Mouse (Mus musculus): ENCODE results near the gene Fam161a.

Gene Fam161a

DNA sequence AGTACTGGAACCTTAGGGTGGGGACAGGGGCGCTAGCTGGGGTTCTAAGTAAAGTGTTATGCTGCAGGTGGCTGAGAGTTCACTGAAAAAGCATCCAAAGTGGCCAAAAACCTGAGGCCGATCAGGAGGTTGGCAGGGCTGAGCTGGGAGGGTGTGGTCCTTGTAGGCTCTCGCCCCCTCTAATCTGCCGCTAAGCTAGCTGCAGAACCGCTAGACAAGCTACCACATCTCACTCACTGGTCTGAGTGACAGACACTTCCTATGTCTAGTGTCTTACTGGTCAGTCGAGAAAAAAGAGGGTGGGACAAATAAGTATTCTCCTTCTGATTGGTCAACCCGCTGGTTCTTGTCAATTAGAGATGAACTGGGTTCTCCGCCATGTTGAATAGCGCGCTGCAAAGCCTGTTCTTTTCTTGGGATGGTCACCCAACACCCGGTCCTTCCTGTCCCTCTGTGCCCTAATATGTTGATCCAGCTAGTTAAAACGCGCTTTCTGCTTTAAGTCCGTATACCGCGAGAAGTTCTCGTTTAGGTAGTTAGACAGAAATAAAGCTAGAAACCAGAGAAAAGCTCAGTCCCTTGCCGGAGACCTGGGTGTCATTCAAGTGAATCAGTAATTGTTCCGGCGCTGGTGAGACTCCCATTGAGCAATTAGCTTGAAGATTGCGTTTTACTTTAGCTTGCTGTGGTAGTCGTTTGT lies at the start of gene Fam161a:
Gene Fam161a (plus strand): TSS at position 51 of the 700 bp plus-strand sequence.
- DNase-seq (ENCODE audit: low spot score): peak; percentile 92

DNA sequence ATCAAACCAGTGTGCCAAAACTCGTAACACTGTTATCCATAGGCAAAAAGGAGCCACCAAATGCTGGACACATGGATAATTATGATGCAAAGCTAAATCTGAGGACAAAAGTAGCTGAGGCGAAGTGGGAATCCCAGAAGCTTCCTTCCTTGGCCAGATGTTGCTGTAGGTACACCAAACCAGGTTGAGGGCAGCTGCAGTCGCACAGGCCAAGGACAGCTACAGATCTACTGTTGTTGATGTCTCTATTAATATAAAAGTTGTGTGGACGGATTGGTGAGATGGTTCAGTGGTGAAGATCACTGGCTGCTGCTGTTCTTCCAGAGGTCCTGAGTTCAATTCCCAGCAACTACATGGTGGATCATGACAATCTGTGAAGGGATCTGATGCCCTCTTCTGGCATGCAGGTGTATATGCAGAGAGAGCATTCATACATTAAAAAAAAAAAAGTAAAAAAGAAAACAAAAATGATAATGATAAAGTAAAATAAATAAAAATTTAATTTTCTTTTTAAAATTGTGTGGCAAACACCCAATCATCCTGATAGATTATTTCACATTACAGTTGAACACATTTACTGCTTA lies 49.4 kb upstream of the Fam161a start:
- DNase-seq (ENCODE audit: low spot score): no peak

DNA sequence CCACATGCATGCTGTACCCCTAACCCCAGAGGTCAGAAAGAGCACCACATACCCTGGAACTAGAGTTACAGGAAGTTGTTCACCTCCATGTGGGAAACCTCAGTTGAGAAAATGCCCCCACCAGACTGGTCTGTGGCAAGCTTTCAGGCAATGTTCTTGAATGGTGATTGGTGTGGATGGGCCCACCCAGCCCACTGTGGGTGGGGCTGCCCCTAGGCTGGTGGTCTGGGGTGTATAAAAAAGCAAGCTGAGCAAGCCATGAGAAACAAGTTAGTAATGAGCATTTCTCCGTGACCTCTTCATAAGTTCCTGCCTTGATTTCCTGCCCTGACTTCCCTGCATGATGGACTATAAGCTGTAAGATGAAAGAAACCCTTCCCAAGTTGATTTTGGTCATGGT lies 45.2 kb upstream of the Fam161a start:
- DNase-seq (ENCODE audit: low spot score): no peak

DNA sequence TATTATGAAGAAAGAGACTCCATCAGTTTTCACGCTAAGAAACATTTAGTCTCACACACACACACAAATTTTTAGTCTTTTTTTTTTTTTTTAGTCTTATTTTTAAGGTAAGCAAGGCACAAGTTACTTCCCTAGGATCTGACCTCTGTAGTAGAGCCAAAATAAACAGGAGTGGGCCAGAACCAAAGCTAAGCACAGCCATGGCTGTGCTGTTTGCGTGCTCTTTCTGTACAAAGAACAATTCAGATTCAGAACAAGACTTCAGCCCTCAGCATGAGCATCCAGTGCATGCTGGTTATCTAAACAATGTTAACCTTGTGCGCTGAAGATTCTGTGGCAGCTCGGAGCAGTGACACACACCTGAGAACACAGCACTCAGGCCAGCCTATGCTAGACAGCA lies 42.9 kb upstream of the Fam161a start:
- DNase-seq (ENCODE audit: low spot score): no peak

DNA sequence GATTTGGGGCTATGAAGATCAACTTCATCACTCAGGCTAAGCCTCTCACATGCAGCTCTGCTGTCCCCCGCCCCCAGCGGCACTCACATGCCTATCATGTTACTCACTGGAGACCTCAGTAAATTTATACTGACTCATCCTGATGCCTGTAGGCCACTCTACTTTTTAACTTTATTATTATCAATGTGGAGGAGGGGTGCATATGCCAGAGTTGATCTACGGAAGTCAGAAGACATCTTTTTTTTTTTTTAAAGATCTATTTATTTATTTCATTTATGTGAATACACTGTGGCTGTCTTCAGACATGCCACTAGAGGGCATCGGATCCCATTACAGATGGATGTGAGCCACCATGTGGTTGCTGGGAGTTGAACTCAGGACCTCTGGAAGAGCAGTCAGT lies 41.8 kb upstream of the Fam161a start:
- DNase-seq (ENCODE audit: low spot score): no peak

DNA sequence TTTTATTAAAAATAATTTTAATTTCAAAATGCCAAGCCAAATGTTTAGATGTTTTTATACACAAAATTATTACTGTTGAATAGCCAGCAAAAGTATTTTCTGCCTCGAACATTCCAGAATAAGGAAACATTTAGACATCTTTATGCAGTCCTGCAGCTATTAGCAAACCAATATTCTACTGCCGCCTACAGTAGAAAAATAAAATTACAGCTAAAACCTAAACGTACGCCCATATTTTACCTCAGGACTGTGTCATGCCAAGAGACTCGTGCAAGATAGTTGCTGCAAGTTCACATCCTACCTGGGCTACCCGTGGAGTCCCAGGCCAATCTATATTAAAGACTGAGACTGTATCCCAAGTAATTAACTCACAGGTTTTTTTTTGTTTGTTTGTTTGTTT lies 37.8 kb upstream of the Fam161a start:
- DNase-seq (ENCODE audit: low spot score): no peak

DNA sequence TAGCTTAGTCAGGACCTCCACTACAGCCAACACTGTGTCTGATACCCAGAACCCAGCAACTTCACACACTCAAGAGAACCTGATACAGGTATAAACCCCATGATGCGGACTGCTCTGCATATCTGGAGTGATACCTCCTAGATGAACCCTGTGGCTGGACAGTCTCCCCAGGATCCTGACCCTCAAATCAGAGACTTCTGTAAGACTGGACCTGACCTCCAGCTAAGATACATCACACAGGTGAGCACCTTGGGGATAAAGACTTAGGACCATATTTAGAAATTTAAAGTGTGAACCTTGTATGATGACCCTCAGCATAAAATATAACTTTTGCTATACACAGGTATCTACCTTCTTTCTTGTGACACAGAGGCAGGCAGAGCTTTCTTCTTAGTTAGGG lies 36.8 kb upstream of the Fam161a start:
- no peak for DNase-seq (ENCODE audit: low spot score)

DNA sequence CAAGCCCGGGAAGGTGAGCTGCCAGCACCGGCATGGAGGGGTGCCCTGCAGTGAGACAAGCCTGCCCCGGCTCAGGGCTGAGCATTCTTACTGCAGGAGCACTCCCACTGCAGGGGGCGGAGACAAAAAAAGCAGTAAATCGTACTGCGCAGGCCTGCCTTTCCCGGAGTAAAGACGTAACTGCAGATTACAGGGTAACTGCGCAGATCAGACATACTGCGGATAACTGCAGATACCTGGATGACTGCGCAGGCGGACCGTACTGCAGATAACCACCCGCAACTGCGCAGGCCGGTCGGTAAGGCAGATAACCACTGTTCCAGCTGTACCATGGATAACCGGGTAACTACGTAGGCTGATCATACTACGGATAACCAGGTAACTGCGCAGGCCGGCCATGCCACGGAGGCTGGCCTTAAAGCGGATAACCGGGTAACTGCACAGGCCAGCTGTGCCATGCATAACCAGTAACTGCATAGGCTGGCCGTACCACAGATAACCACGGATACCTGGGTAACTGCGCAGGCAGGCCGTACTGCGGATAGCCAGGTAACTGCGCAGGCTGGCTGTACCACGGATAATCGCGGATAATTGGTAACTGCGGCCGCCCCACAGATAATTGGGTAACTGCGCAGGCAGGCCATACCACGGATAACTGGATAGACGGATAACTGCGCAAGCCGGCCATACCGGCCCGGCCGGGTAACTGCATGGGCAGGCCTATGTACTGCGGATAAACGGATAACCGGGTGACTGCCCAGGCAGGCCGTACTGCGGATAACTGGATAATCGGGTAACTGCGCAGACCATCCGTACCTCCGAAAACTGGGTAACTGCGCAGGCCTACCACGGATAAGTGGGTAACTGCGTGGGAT lies 35.3 kb upstream of the Fam161a start, which contains the start of gene Zrsr1:
Gene Zrsr1 (plus strand): TSS at position 171 of the 875 bp plus-strand sequence.
- DNase-seq (ENCODE audit: low spot score): peak; percentile 74

DNA sequence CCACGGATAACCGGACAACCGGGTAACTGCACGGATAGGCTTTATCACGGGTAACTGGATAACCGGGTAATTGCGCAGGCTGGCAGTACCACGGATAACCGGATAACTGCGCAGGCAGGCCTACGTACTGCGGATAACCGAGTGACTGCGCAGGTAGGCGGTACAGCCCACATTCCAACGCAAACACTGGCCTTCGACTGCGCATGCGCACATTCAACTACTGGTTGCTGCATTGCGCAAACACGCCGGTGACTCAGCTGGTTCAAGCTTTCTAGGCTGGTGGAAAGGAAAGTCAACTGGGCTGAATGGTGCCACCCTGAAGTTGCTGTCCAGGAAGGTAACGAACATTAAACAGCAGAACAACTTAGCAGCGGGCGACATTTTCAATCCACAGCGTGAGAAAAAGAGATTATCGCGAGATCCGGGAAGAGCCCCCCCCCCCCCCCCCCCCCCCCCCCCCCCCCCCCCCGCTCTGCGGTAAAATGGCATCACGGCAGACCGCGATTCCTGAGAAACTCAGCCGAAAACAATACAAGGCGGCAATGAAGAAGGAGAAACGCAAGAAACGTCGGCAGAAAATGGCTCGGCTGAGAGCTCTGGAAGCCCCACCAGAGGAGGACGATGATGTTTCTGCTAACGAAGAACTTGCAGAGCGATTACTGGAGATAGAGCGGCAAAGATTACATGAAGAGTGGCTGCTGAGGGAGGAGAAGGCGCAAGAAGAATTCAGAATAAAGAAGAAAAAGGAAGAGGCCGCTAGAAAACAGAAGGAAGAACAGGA lies 34.4 kb upstream of the Fam161a start:
- peak; percentile 86 for DNase-seq (ENCODE audit: low spot score)

DNA sequence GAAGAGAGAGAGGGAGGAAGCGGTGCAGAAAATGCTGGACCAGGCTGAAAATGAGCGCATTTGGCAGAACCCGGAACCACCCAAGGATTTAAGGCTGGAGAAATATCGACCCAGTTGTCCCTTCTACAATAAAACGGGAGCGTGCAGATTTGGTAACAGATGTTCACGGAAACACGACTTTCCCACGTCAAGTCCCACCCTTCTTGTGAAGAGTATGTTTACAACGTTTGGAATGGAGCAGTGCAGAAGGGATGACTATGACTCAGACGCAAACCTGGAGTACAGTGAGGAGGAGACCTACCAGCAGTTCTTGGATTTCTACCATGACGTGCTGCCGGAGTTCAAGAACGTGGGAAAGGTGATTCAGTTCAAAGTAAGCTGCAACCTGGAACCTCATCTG lies 33.7 kb upstream of the Fam161a start:
- no peak for DNase-seq (ENCODE audit: low spot score)

DNA sequence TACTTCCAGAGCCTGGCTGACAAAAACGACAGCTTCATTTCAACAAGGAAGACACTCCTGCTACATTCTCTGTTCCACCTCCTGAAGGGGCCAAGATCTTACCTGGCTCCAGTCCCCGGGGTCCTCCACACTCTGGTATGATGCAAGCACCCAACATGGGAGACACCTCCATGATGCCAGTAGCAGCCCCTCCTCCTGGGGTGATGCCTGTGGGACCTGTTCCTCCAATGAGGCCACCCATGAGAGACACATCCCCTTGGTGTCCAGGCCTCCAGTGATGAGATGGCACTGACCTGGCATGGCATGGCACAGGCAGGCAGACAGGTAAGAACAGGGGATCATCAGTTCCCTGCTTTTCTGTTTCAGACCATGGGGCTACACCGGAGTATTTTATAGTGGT lies 29.1 kb upstream of the Fam161a start:
- no peak for DNase-seq (ENCODE audit: low spot score)

DNA sequence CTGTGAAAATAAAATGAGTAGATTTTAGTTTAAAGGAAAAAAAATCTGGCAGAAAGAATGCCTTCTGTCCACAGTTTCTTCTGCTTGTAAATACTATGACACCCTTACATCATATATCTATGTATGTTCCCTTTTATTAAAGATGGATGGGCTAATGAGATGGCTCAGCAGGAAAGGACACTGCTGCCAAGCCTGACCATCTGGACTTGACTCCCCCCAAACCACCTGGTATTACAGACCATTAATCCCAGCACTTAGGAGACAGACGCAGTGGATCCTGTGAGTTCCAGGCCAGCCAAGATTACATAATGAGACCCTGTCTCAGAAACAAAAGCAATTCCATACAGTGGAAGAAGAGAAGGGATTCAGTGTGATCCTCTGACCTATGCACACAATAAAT lies 28.6 kb upstream of the Fam161a start:
- no peak for DNase-seq (ENCODE audit: low spot score)

DNA sequence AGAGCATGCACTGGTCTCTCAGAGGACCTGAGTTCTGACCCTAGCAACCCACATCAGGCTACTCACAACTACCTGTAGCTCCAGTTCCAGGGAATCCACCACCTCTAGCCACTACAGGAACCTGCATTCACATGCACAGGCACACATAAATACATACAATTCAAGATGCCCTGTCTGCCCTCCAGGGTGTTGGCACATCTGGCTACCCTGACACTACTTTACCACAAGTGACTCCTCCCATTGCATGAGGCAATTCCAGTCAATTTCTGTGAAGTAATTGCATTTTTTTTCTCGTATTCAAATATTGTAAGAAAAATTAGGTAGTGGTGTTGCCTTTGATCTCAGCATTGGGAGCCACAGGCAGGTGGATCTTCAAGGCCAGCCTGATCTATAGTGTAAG lies 28.1 kb upstream of the Fam161a start:
- no peak for DNase-seq (ENCODE audit: low spot score)

DNA sequence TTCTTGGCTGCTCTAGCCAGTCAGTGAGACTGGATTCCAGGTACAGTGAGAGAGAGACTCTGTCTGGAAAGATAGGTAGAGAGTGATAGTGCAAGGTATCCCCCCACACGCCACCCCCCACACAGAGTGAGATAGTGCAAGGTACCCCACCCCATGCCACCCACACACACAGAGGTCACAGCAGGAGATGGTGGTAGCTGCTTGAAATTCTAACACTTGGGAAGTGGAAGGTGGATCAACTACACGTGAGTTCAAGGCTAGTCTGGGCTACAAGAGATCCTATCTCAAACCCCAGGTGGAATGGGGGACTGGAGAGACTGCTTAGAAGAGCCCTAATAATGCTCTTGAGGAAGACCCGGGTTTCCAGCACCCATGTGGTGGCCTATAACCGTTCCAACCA lies 26.3 kb upstream of the Fam161a start:
- no peak for DNase-seq (ENCODE audit: low spot score)

DNA sequence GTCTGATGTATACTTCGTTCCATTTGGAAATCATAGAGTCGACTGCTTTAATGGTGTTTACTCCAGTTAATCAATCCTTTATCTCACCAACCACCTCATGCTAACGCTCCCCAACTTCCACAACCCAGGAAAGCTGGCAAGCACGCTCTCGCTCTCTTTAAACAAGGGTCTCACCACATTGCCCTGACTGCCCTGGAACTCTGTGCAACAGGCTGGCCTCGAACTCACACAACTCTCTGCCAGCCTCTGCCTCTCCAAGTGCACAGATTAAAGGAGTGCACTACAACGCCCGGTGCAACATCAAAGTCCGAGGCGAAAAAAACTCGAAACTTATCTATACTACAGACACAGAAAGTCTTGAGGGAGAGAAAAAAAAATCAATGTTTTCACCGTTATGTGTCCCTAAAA lies 25.8 kb upstream of the Fam161a start:
- DNase-seq (ENCODE audit: low spot score): no peak

DNA sequence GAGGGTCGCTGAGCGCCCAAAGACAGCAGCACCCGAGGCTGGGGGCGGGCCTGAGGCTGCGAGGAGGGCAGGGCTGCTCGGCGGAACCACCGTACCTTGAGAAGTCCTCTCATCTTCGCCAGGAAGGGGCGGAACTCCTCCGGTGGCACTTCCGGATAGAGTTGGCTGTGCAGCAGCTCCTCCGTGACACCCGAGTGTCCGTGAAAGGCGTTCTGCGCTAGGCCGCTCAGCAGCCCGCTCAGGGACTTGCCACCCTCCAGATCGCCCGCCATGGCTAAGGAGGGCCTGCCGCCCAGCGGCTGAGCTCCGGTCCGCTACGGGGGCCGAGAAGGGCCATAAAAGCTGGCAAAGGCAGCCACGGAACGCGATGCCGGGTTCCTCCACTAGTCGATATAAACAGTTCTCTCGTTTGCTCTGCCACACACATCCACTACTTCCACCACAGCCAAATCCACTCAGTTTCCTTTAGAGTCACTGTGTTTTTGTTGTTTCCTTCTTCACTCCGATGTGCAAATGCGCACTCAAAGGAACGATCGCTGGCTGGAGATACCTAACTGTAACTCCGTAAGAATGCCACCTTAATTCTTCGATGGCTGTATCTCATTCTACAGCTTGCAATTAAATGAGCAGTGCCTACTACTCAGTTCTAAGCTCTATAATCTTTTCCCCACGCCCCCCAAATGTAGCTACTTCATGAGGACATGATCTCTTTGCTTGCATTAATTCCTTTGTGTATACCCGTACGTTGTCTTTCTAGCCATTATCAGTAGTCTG lies 25.2 kb upstream of the Fam161a start, which contains the start of the genes Gm28048 and Commd1:
Gene Gm28048 (minus strand): TSS at position 107 of the 774 bp plus-strand sequence.
Gene Commd1 (minus strand): TSS at position 399 of the 774 bp plus-strand sequence.
- DNase-seq (ENCODE audit: low spot score): peak; percentile 95

DNA sequence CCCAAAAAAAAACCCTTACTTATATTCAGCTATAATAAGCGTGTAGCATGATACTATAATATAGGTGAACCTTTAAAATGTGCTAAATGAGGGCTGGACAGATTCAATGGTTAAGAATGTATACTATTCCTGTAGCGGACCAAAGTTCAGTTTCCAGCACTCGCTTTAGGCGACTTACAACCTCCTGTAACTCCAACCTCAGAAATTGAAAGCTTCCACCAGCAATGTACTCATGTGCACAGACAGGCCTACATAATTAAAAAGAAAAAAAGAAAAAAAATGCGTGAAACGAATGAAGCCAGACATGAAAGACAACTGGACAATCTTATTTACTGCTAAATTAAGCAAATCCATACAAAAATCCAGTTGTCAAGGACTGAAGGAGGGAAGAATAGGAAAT lies 24.5 kb upstream of the Fam161a start:
- DNase-seq (ENCODE audit: low spot score): no peak

DNA sequence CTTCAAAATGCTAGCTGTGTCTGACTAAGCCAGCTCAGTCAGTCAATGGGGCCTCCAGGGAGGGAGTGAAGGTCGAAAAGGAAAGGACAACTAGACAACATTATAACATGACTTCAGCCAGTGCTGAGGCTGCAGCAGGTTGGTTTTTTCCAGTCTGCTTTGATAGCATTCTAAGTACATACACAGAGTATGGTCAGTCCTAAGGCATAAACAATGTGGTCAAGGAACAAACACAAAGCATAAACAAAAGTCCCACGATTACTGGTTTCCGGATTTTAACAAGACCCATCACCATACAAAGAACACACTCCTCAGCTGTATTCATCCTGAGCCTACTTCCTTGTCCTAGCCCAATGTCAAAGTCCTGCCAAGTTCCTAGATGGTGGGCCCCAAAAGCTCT lies 21.8 kb upstream of the Fam161a start:
- DNase-seq (ENCODE audit: low spot score): no peak

DNA sequence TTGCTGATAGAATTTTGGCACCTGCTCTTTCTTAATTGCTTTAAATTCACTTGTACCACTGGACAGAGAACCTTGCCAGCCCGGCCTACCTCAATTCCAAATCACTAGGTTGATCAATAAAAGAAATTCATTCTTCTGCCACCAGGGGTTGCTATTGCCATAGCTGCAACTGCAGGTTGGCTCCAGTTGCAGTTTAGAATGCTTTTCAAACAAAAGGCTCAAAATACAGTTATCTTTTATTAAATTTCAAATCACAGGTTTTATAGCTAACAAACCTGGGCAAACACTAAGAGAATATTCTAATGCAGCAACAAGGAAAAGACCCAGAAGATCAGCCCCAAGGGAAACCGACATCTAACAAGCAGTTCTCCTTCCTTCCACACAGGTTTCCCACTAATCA lies 20.0 kb upstream of the Fam161a start:
- DNase-seq (ENCODE audit: low spot score): peak; percentile 70

DNA sequence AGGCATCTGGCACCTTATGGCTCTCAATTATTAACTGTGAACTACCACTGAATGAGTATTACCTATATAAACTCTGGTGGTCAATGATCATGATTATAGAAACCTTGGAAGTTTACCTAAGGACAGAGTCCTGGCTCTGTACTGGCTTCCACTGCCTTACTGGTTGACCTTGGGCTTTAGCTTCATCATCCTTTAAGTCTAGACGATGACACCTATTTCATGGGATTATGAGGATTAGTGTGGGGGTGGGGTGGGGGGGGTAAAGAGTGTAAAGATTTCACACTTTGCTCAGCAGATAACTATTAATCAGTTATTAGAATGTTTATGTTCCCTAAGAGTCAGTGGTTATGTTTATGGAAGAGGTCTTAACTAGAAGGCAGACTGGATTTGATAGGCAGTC lies 17.5 kb upstream of the Fam161a start:
- no peak for DNase-seq (ENCODE audit: low spot score)

Measured in embryo, embryonic 10 days (tissue).